Mouse (Mus musculus) megakaryocyte, embryonic 14.5 days (primary cell): ENCODE measurements around the gene Kcnk13.

Source experiments
- FLI1 ChIP-seq: IDR thresholded peaks from 2 replicates; pipeline ENCODE4 v1.6.1; 2012; ENCODE audit warnings: low read length, inconsistent platforms, mixed read lengths
- GATA1 ChIP-seq: IDR thresholded peaks from 3 replicates; pipeline ENCODE4 v1.6.1; 2012; ENCODE audit warnings: mixed read lengths, low read length, inconsistent platforms, borderline replicate concordance

- TF ChIP-seq GATA1 (no peak), FLI1 (no peak)
Observed at GRCm38 (mm10) chr12:100044704-100045103, 80.4 kb downstream of the Kcnk13 start.
